Mouse (Mus musculus): ENCODE measurements around the gene Gm45234. TPM values are rescaled to one million over a fixed set of nuclear protein-coding genes. Genes with fewer than 3 reads are reported as not detected.

Gene Gm45234
- polyA plus RNA-seq, 1 experiment from 2014 or later: not detected

GRCm38 (mm10) chr6:124795781-124796180, 40.0 kb upstream of the Gm45234 start:
- Histone ChIP-seq H3K4me3 (ENCODE audit: low read depth, low read length) (no peak overlapping the region), H3K9ac (ENCODE audit: low read length) (no peak overlapping the region), H3K4me1 (replicated peaks; ENCODE audit: control insufficient read depth, insufficient read depth) (no peaks in the 10 kb centered on the region), H3K27me3 (ENCODE audit: control insufficient read depth, insufficient read depth, low read length) (no peaks in the 10 kb centered on the region), H3K9me3 (ENCODE audit: control insufficient read depth, low read length) (no peaks in the 10 kb centered on the region), H3K27ac (replicated peaks) (peak overlapping the region; percentile 79), H3K4me2 (replicated peaks; ENCODE audit: low read depth) (no peak overlapping the region), H3K36me3 (ENCODE audit: control insufficient read depth, insufficient read depth, low read length) (no peaks in the 10 kb centered on the region)
- DNase-seq (ENCODE audit: low spot score) (no peak), ATAC-seq (ENCODE audit: low FRiP score, low TSS enrichment) (no peak; the same call in none of the 2 replicates)
- TF ChIP-seq EP300 (optimal IDR thresholded peaks at IDR 0.05): no peak
- no peak for TF ChIP-seq CTCF (IDR thresholded peaks at IDR 0.05; ENCODE audit: low read depth)
- 60% methylated on average over 4 of the region's 4 CpGs for WGBS

GRCm38 (mm10) chr6:124791911-124792310, 36.1 kb upstream of the Gm45234 start:
- TF ChIP-seq CTCF (IDR thresholded peaks at IDR 0.05; ENCODE audit: low read depth) (no peak), EP300 (optimal IDR thresholded peaks at IDR 0.05) (no peak)
- H3K36me3 ChIP-seq (ENCODE audit: control insufficient read depth, insufficient read depth, low read length): no peaks in the 10 kb centered on the region
- ATAC-seq (ENCODE audit: low FRiP score, low TSS enrichment): no peak
- H3K9ac ChIP-seq (ENCODE audit: low read length): no peak overlapping the region
- H3K4me1 ChIP-seq (replicated peaks; ENCODE audit: control insufficient read depth, insufficient read depth): no peaks in the 10 kb centered on the region
- no peak overlapping the region for H3K4me2 ChIP-seq (replicated peaks; ENCODE audit: low read depth)
- H3K4me3 ChIP-seq (ENCODE audit: low read depth, low read length): no peak overlapping the region
- WGBS: 83% methylated on average over 3 of the region's 3 CpGs
- H3K27me3 ChIP-seq (ENCODE audit: control insufficient read depth, insufficient read depth, low read length): no peaks in the 10 kb centered on the region
- H3K27ac ChIP-seq (replicated peaks): no peak overlapping the region
- DNase-seq (ENCODE audit: low spot score): no peak
- no peaks in the 10 kb centered on the region for H3K9me3 ChIP-seq (ENCODE audit: control insufficient read depth, low read length)

GRCm38 (mm10) chr6:124790121-124790520, 34.3 kb upstream of the Gm45234 start:
- H3K27ac ChIP-seq (replicated peaks): no peak overlapping the region
- H3K4me1 ChIP-seq (replicated peaks; ENCODE audit: control insufficient read depth, insufficient read depth): no peaks in the 10 kb centered on the region
- 45% methylated on average over 4 of the region's 4 CpGs for WGBS
- DNase-seq (ENCODE audit: low spot score) (no peak), ATAC-seq (ENCODE audit: low FRiP score, low TSS enrichment) (peak; percentile 58; the same call in 1 of the 2 replicates)
- H3K9ac ChIP-seq (ENCODE audit: low read length): no peak overlapping the region
- no peaks in the 10 kb centered on the region for H3K9me3 ChIP-seq (ENCODE audit: control insufficient read depth, low read length)
- TF ChIP-seq EP300 (optimal IDR thresholded peaks at IDR 0.05) (no peak), CTCF (IDR thresholded peaks at IDR 0.05; ENCODE audit: low read depth) (no peak)
- no peaks in the 10 kb centered on the region for H3K27me3 ChIP-seq (ENCODE audit: control insufficient read depth, insufficient read depth, low read length)
- H3K4me2 ChIP-seq (replicated peaks; ENCODE audit: low read depth): no peak overlapping the region
- H3K4me3 ChIP-seq (ENCODE audit: low read depth, low read length): no peak overlapping the region
- H3K36me3 ChIP-seq (ENCODE audit: control insufficient read depth, insufficient read depth, low read length): no peaks in the 10 kb centered on the region

DNA sequence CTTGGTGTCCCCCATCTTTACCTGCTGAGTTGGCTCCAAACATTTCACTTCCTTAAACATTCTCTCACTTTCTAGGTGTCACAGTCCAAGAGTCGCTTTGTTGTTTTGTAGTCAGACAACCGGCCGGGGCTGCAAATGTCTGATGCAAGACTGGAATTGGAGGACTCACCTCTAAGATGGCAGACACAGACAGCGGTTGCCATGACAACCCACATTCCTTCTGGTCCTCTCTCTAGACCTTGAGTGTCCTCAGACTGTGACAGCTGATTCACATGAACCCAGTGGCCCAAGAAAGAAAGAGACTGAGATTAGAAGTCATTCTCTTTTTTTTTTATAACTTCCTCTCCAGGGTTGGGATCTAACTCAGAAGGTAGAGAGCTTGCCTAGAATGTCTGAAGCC, 33.7 kb upstream of the Gm45234 start:
- DNase-seq (ENCODE audit: low spot score) (peak; percentile 15), ATAC-seq (ENCODE audit: low FRiP score, low TSS enrichment) (peak; percentile 49; the same call in 1 of the 2 replicates)
- Histone ChIP-seq H3K27ac (replicated peaks) (no peak overlapping the region), H3K36me3 (ENCODE audit: control insufficient read depth, insufficient read depth, low read length) (no peaks in the 10 kb centered on the region), H3K4me1 (replicated peaks; ENCODE audit: control insufficient read depth, insufficient read depth) (no peaks in the 10 kb centered on the region), H3K27me3 (ENCODE audit: control insufficient read depth, insufficient read depth, low read length) (no peaks in the 10 kb centered on the region), H3K4me3 (ENCODE audit: low read depth, low read length) (no peak overlapping the region), H3K4me2 (replicated peaks; ENCODE audit: low read depth) (no peak overlapping the region), H3K9ac (ENCODE audit: low read length) (no peak overlapping the region), H3K9me3 (ENCODE audit: control insufficient read depth, low read length) (no peaks in the 10 kb centered on the region)
- no peak for TF ChIP-seq EP300 (optimal IDR thresholded peaks at IDR 0.05)
- no peak for TF ChIP-seq CTCF (IDR thresholded peaks at IDR 0.05; ENCODE audit: low read depth)
- WGBS: 82% methylated on average over 4 of the region's 4 CpGs

- Histone ChIP-seq H3K36me3 (ENCODE audit: control insufficient read depth, insufficient read depth, low read length) (no peaks in the 10 kb centered on the region), H3K9ac (ENCODE audit: low read length) (no peak overlapping the region), H3K27ac (replicated peaks) (no peak overlapping the region), H3K27me3 (ENCODE audit: control insufficient read depth, insufficient read depth, low read length) (no peaks in the 10 kb centered on the region), H3K4me2 (replicated peaks; ENCODE audit: low read depth) (no peak overlapping the region), H3K4me3 (ENCODE audit: low read depth, low read length) (no peak overlapping the region), H3K9me3 (ENCODE audit: control insufficient read depth, low read length) (no peaks in the 10 kb centered on the region), H3K4me1 (replicated peaks; ENCODE audit: control insufficient read depth, insufficient read depth) (no peaks in the 10 kb centered on the region)
- ATAC-seq (ENCODE audit: low FRiP score, low TSS enrichment) (no peak), DNase-seq (ENCODE audit: low spot score) (no peak)
- WGBS: 74% methylated on average over 10 of the region's 10 CpGs
- no peak for TF ChIP-seq EP300 (optimal IDR thresholded peaks at IDR 0.05)
- no peak for TF ChIP-seq CTCF (IDR thresholded peaks at IDR 0.05; ENCODE audit: low read depth)
These were observed 31.9 kb upstream of the Gm45234 start for GRCm38 (mm10) chr6:124787722-124788121.

- H3K27ac ChIP-seq (replicated peaks): no peak overlapping the region
- H3K4me1 ChIP-seq (replicated peaks; ENCODE audit: control insufficient read depth, insufficient read depth): no peaks in the 10 kb centered on the region
- H3K36me3 ChIP-seq (ENCODE audit: control insufficient read depth, insufficient read depth, low read length): no peaks in the 10 kb centered on the region
- H3K9ac ChIP-seq (ENCODE audit: low read length): no peak overlapping the region
- H3K4me2 ChIP-seq (replicated peaks; ENCODE audit: low read depth): no peak overlapping the region
- no peak for ATAC-seq (ENCODE audit: low FRiP score, low TSS enrichment)
- no peaks in the 10 kb centered on the region for H3K27me3 ChIP-seq (ENCODE audit: control insufficient read depth, insufficient read depth, low read length)
- TF ChIP-seq EP300 (optimal IDR thresholded peaks at IDR 0.05): no peak
- no peak for TF ChIP-seq CTCF (IDR thresholded peaks at IDR 0.05; ENCODE audit: low read depth)
- H3K4me3 ChIP-seq (ENCODE audit: low read depth, low read length): no peak overlapping the region
- no peaks in the 10 kb centered on the region for H3K9me3 ChIP-seq (ENCODE audit: control insufficient read depth, low read length)
- 54% methylated on average over 8 of the region's 8 CpGs for WGBS
- DNase-seq (ENCODE audit: low spot score): no peak
These were observed 31.1 kb upstream of the Gm45234 start for GRCm38 (mm10) chr6:124786756-124787420.
